Mouse (Mus musculus) G1E (cell line): ENCODE data around the gene Mpig6b. TPM values are rescaled to one million over a fixed set of nuclear protein-coding genes. Genes with fewer than 3 reads are reported as not detected.

ENCODE experiments used
- ATAC-seq: 2 replicates; pipeline ENCODE4 v1.8.0; 2016; ENCODE audit warnings: mild to moderate bottlenecking; ENCODE audit not compliant: insufficient number of reproducible peaks, poor library complexity, low FRiP score, severe bottlenecking; ENCODE audit errors: extremely low read depth
- DNase-seq: peaks from one replicate; pipeline ENCODE4 v3.0.0; 2012; ENCODE audit warnings: low spot score
- H3K27me3 ChIP-seq: 2 replicates; pipeline ENCODE4 v1.6.1; 2012; ENCODE audit warnings: mild to moderate bottlenecking, low read length, inconsistent platforms; ENCODE audit not compliant: insufficient read depth
- H3K36me3 ChIP-seq: replicated peaks from 2 replicates; pipeline ENCODE3; 2012; ENCODE audit warnings: mild to moderate bottlenecking, inconsistent platforms
- H3K4me1 ChIP-seq: 2 replicates; pipeline ENCODE4 v1.6.1; 2012; ENCODE audit warnings: low read depth, low read length, inconsistent platforms, mixed read lengths; ENCODE audit not compliant: insufficient read depth
- H3K4me3 ChIP-seq: 2 replicates; pipeline ENCODE4 v1.5.1; 2012; ENCODE audit warnings: low read depth, mild to moderate bottlenecking, inconsistent platforms, low read length, moderate library complexity, mixed read lengths
- H3K9me3 ChIP-seq: replicated peaks from 2 replicates; pipeline ENCODE4 v1.6.1; 2012; ENCODE audit warnings: inconsistent platforms
- CTCF ChIP-seq: IDR thresholded peaks from 2 replicates; pipeline ENCODE4 v1.5.1; 2012; ENCODE audit warnings: low read depth, low read length, inconsistent platforms, mixed read lengths
- GATA1 ChIP-seq: IDR thresholded peaks from 2 replicates; pipeline ENCODE4 v1.6.1; 2012; ENCODE audit warnings: borderline replicate concordance, low read length, inconsistent platforms, mixed read lengths
- GATA2 ChIP-seq: IDR thresholded peaks from 2 replicates; pipeline ENCODE4 v1.6.1; 2012; ENCODE audit warnings: low read depth, low read length, inconsistent platforms, borderline replicate concordance
- POLR2AphosphoS5 ChIP-seq: IDR thresholded peaks from 2 replicates; pipeline ENCODE4 v1.6.1; 2012; ENCODE audit warnings: low read depth, low read length, inconsistent platforms; ENCODE audit not compliant: insufficient replicate concordance
- TAL1 ChIP-seq: conservative IDR thresholded peaks from 2 replicates; pipeline ENCODE4 v1.6.1; 2012; ENCODE audit warnings: low read depth, low read length, inconsistent platforms, mixed read lengths
- polyA plus RNA-seq: library from polyadenylated mRNA; stranded (reverse); fragments of >175 nt; gene quantifications from 2 replicates; pipeline ENCODE4 v1.2.3, GENCODE M21; 2012
- total RNA-seq, 2 experiments: library from RNA; stranded (forward) in 1 of 2; stranded (reverse) in 1 of 2; fragments of 200-1000 nt in 1 of 2; fragments of >200 nt in 1 of 2; fragmentation: Nextera tagmentation in 1 of 2; gene quantifications; 2 replicates each; pipeline ENCODE4 v1.2.3; 2014 to 2017

Gene Mpig6b
- total and polyA plus RNA-seq, 3 experiments, result not detected

DNA sequence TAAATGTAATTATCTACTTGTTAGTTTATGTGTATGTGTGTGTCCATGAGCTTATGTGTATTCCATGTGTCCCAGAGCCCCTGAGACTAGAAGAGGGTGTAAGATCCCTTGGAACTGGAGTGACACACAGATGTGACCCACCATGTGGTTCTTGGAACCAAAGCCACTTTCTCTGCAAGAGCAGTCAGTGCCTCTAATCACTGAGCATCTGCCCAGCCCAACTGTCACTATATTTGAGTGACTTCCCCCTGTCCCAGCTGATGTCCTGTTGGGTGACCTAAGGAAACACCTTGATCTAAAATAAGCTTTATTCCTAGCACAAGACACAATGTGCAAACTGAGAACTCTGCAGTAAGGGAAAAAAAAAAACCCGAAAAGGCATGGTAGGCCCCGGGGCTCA is 37.7 kb downstream of the Mpig6b start:
- H3K4me3 ChIP-seq, result peak overlapping the region; percentile 11; the same call in 1 of the 2 replicates
- ATAC-seq, result peak; percentile 16; the same call in 1 of the 2 replicates
- DNase-seq, result no peak
- no peaks in the 10 kb centered on the region for H3K9me3 ChIP-seq
- peaks cover 98% of the 10 kb centered on the region for H3K4me1 ChIP-seq
- TF ChIP-seq TAL1, result no peak
- no peak for TF ChIP-seq CTCF
- TF ChIP-seq GATA1, result no peak
- no peak for TF ChIP-seq GATA2
- no peak for TF ChIP-seq POLR2AphosphoS5
- H3K27me3 ChIP-seq, result no peaks in the 10 kb centered on the region
- peaks cover 63% of the 10 kb centered on the region for H3K36me3 ChIP-seq

- TF ChIP-seq GATA2 (no peak), POLR2AphosphoS5 (no peak), GATA1 (no peak), TAL1 (no peak), CTCF (no peak)
- Histone ChIP-seq H3K9me3 (no peaks in the 10 kb centered on the region), H3K4me3 (peak within 1 kb of the TSS; percentile 78), H3K4me1 (peaks cover 98% of the 10 kb centered on the region), H3K36me3 (peaks cover 68% of the 10 kb centered on the region), H3K27me3 (no peaks in the 10 kb centered on the region)
- DNase-seq (peak; percentile 68), ATAC-seq (peak; percentile 45)
Observed at GRCm38 (mm10) chr17:35027277-35028068, 38.5 kb downstream of the Mpig6b start, which contains the start of gene Sapcd1. TSS of gene Sapcd1 (minus strand) at chr17:35028016.

DNA sequence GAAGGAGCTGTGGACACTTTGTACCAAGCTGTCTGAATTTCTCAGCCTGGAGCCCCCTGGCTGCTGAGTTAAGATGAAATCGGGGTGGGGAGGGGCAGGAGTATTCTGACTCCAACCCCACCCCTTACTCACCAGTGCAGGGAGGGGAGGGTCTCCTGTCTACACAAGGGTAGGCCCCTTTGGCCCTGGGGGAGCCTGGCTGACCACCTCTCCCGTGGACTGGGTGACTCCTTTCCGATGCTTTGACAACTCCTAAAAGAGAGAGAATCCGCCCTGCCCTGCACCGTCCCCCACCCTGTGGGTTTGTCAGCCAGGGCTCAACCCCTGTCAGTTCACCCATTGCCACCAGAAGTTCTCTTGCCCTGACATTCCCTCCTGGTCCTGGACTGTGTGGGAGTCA is 39.8 kb downstream of the Mpig6b start:
- H3K27me3 ChIP-seq, result no peaks in the 10 kb centered on the region
- H3K9me3 ChIP-seq, result no peaks in the 10 kb centered on the region
- peaks cover 65% of the 10 kb centered on the region for H3K36me3 ChIP-seq
- H3K4me1 ChIP-seq, result peaks cover 98% of the 10 kb centered on the region
- ATAC-seq (no peak), DNase-seq (no peak)
- peak overlapping the region; percentile 78 for H3K4me3 ChIP-seq
- TF ChIP-seq GATA2 (no peak), GATA1 (no peak), TAL1 (no peak), POLR2AphosphoS5 (no peak), CTCF (no peak)

- H3K36me3 ChIP-seq, result peaks cover 56% of the 10 kb centered on the region
- TF ChIP-seq TAL1 (no peak), POLR2AphosphoS5 (no peak), CTCF (no peak), GATA1 (no peak), GATA2 (no peak)
Observed at GRCm38 (mm10) chr17:35024691-35025488, 41.1 kb downstream of the Mpig6b start.

DNA sequence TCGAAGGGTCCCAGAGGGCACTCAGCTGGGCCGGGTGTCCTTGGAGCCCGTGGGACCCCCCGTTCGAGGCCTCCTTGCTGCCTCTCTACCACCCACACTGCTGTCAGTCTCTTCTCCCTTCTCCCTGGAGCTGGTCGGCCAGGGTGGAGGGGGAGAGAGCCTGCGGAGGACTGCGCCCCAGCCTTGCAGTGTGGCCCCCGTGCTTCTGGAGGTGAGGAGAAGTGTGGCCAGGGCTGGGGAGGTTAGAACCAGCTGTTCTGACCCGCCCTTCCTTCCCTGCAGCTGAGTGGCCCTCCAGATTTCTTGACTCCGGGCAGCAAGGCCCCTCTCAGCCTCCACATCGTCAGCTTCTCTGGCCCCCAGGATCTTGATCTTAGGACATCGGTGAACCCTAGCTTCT is 41.7 kb downstream of the Mpig6b start:
- no peak for TF ChIP-seq CTCF
- no peak for TF ChIP-seq GATA2
- no peak for TF ChIP-seq POLR2AphosphoS5
- no peak for TF ChIP-seq TAL1
- Histone ChIP-seq H3K4me1 (peaks cover 97% of the 10 kb centered on the region), H3K4me3 (peak overlapping the region; percentile 66; the same call in 1 of the 2 replicates), H3K27me3 (no peaks in the 10 kb centered on the region), H3K9me3 (no peaks in the 10 kb centered on the region), H3K36me3 (peaks cover 54% of the 10 kb centered on the region)
- no peak for ATAC-seq
- no peak for DNase-seq

More at GRCm38 (mm10) chr17:35024691-35025488, 41.1 kb downstream of the Mpig6b start:
- Histone ChIP-seq H3K27me3 (no peaks in the 10 kb centered on the region), H3K4me3 (peak overlapping the region; percentile 66; the same call in 1 of the 2 replicates), H3K4me1 (peaks cover 98% of the 10 kb centered on the region), H3K9me3 (no peaks in the 10 kb centered on the region)
- DNase-seq, result no peak
- no peak for ATAC-seq

DNA sequence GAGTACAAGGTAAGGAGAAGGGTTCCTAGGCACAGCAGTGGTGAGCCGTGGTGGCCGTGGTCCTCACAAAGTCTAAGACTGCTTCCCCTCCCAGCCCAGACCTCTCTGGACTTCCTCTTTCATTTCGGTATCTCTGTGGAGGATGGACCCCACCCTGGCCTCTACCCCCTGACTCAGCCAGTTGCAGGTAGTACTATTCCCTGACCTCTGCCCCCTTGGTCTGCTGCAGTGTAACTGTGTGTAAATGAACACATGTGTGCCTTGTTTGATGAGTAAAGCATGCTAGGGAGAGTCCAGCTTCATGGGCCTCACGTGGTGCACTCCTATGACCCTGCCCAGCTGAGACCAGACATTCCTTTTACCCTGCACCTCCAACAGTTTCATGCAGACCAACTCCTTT is 42.2 kb downstream of the Mpig6b start:
- no peak for TF ChIP-seq CTCF
- no peak for TF ChIP-seq TAL1
- no peak for TF ChIP-seq POLR2AphosphoS5
- no peak for TF ChIP-seq GATA1
- no peak for TF ChIP-seq GATA2
- ATAC-seq (no peak), DNase-seq (no peak)
- peaks cover 51% of the 10 kb centered on the region for H3K36me3 ChIP-seq
- H3K27me3 ChIP-seq, result no peaks in the 10 kb centered on the region
- peaks cover 94% of the 10 kb centered on the region for H3K4me1 ChIP-seq
- peak overlapping the region; percentile 66; the same call in 1 of the 2 replicates for H3K4me3 ChIP-seq
- no peaks in the 10 kb centered on the region for H3K9me3 ChIP-seq
